Mouse (Mus musculus) cerebellum, adult (tissue): ENCODE data around the gene Necab2.
A peak's percentile ranks its signal among the peaks of the same experiment; 100 is the strongest.

Experiments
- ATAC-seq: cut with Nextera tagmentation; 2 replicates; pipeline ENCODE4 v1.9.2; 2017; ENCODE audit warnings: mild to moderate bottlenecking, moderate library complexity, mixed read lengths; ENCODE audit not compliant: insufficient number of reproducible peaks, low FRiP score, low TSS enrichment

The Necab2 gene

GRCm38 (mm10) chr8:119427634-119428349 is 18.7 kb upstream of the Necab2 start:
- peak; percentile 72 for ATAC-seq

GRCm38 (mm10) chr8:119428350-119428740 is 18.2 kb upstream of the Necab2 start:
- no peak for ATAC-seq

- no peak for ATAC-seq
These were observed 17.7 kb upstream of the Necab2 start for GRCm38 (mm10) chr8:119428766-119429327.

GRCm38 (mm10) chr8:119429552-119429951 is 17.0 kb upstream of the Necab2 start:
- no peak for ATAC-seq

- ATAC-seq = no peak
These were observed 16.3 kb upstream of the Necab2 start for GRCm38 (mm10) chr8:119430250-119430649.

- no peak for ATAC-seq
These were observed 15.8 kb upstream of the Necab2 start for GRCm38 (mm10) chr8:119430690-119431089.

GRCm38 (mm10) chr8:119432372-119432771 is 14.1 kb upstream of the Necab2 start:
- ATAC-seq = no peak

- no peak for ATAC-seq
These were observed 12.8 kb upstream of the Necab2 start, which contains the start of gene Osgin1 for GRCm38 (mm10) chr8:119433582-119434174. TSS of gene Osgin1 (plus strand) at chr8:119434124.

GRCm38 (mm10) chr8:119434569-119434968 is 11.9 kb upstream of the Necab2 start:
- no peak for ATAC-seq

GRCm38 (mm10) chr8:119435527-119435926 is 11.0 kb upstream of the Necab2 start:
- no peak for ATAC-seq

- ATAC-seq = no peak
These were observed 10.2 kb upstream of the Necab2 start for GRCm38 (mm10) chr8:119436331-119436730.

GRCm38 (mm10) chr8:119436933-119437332 is 9.6 kb upstream of the Necab2 start:
- no peak for ATAC-seq

- ATAC-seq = no peak
These were observed 9.0 kb upstream of the Necab2 start for GRCm38 (mm10) chr8:119437506-119437905.

GRCm38 (mm10) chr8:119438876-119439275 is 7.6 kb upstream of the Necab2 start:
- ATAC-seq = no peak

- no peak for ATAC-seq
These were observed 7.1 kb upstream of the Necab2 start for GRCm38 (mm10) chr8:119439424-119439823.

- no peak for ATAC-seq
These were observed 6.6 kb upstream of the Necab2 start for GRCm38 (mm10) chr8:119439893-119440249.

GRCm38 (mm10) chr8:119440250-119440951 is 6.1 kb upstream of the Necab2 start:
- ATAC-seq = no peak; the same call in 1 of the 2 replicates

GRCm38 (mm10) chr8:119440952-119441270 is 5.6 kb upstream of the Necab2 start:
- no peak for ATAC-seq

GRCm38 (mm10) chr8:119442013-119442412 is 4.5 kb upstream of the Necab2 start:
- no peak for ATAC-seq

GRCm38 (mm10) chr8:119442970-119443369 is 3.5 kb upstream of the Necab2 start:
- ATAC-seq = no peak
